Comparison of ENCODE assay signal across 9 mouse cellular contexts in genomic region chr5:103335916-103336688, GRCm38 (mm10).
DNase-seq lines count a peak whose midpoint lies in the region; ATAC-seq lines count a peak whose summit lies in the region.
"Had no signal": no experiment of that assay in that cellular context is flagged by ENCODE, and none has a peak within 500 bp of the region (broad histone marks: within the 10 kb centered on the region; RNA-seq: fewer than 3 reads in every experiment).

No protein-coding gene starts in this region.

- H3K27me3 ChIP-seq in lung, embryonic 15.5 days, result 0 out of 2 replicates have a peak, but pooled peaks cover under 1% of the 10 kb centered on the region
- 0 out of 2 replicates have a peak, but pooled peaks cover 2% of the 10 kb centered on the region for H3K27me3 ChIP-seq in forebrain, embryonic 14.5 days (replicated peaks; ENCODE audit: control insufficient read depth, insufficient read depth, low read length)

- ATAC-seq in lung, embryonic 15.5 days (ENCODE audit: borderline replicate concordance, extremely low read depth, low FRiP score, low TSS enrichment), result no peak
- peak; percentile 85 for ATAC-seq in forebrain, embryonic 14.5 days

- H3K4me3 ChIP-seq in lung, embryonic 15.5 days, result no peak overlapping the region
- H3K4me3 ChIP-seq in forebrain, embryonic 14.5 days (ENCODE audit: low read depth, low read length), result 0 out of 2 replicates have a peak overlapping the region, but pooled peaks have one; percentile 1

- no peak for DNase-seq in lung, postnatal 36 days
- peak; percentile 95 for DNase-seq in forebrain, embryonic 14.5 days (ENCODE audit: low spot score)
- peak; percentile 37 to 43 for DNase-seq in layer of hippocampus, postnatal 36 days
- peak; percentile 37 for DNase-seq in retina, postnatal 1 day
- no peak for DNase-seq in urinary bladder, postnatal 36 days (ENCODE audit: low spot score in 2 of 2)
- DNase-seq in urinary bladder, adult 18-20 months (ENCODE audit: low spot score in 2 of 2), result no peak
- no peak for DNase-seq in spleen, postnatal 14 days (ENCODE audit: low spot score in 2 of 2)

- peak overlapping the region; percentile 34 for H3K4me2 ChIP-seq in lung, embryonic 15.5 days
- H3K4me2 ChIP-seq in forebrain, embryonic 14.5 days (ENCODE audit: low read length), result peak overlapping the region; percentile 38

- no peak overlapping the region for H3K27ac ChIP-seq in lung, embryonic 15.5 days
- H3K27ac ChIP-seq in forebrain, embryonic 14.5 days (ENCODE audit: low read depth, low read length), result peak overlapping the region; percentile 86
- H3K27ac ChIP-seq: liver, embryonic 14.5 days had no signal

- H3K4me1 ChIP-seq in lung, embryonic 15.5 days, result no peaks in the 10 kb centered on the region; the same call in 1 of the 2 replicates
- peaks cover 18% of the 10 kb centered on the region for H3K4me1 ChIP-seq in forebrain, embryonic 14.5 days (ENCODE audit: control insufficient read depth, insufficient read depth, low read length)

- no peaks in the 10 kb centered on the region for H3K9me3 ChIP-seq in lung, embryonic 15.5 days
- no peaks in the 10 kb centered on the region for H3K9me3 ChIP-seq in forebrain, embryonic 14.5 days (replicated peaks; ENCODE audit: control insufficient read depth, low read length)

- H3K36me3 ChIP-seq in lung, embryonic 15.5 days, result no peaks in the 10 kb centered on the region
- H3K36me3 ChIP-seq in forebrain, embryonic 14.5 days (ENCODE audit: control insufficient read depth, insufficient read depth, low read length), result no peaks in the 10 kb centered on the region

- 22% methylated on average over 12 of the region's 12 CpGs for WGBS in lung, embryonic 15.5 days
- 6% methylated on average over 12 of the region's 12 CpGs for WGBS in forebrain, embryonic 14.5 days

- no peak overlapping the region for H3K9ac ChIP-seq in lung, embryonic 15.5 days
- H3K9ac ChIP-seq in forebrain, embryonic 14.5 days (ENCODE audit: low read length), result peak overlapping the region; percentile 4; the same call in 1 of the 2 replicates
- H3K9ac ChIP-seq: liver, embryonic 14.5 days had no signal

Comparison
In these comparisons a context has a peak if more than half of its experiments do, and no peak if none do; other contexts are left out.
1. DNase-seq: peak in forebrain, embryonic 14.5 days (single experiment), layer of hippocampus, postnatal 36 days (2 of 2) and retina, postnatal 1 day (single experiment); none in lung, postnatal 36 days (single experiment), urinary bladder, postnatal 36 days (0 of 2), urinary bladder, adult 18-20 months (0 of 2) and spleen, postnatal 14 days (0 of 2).